Mouse (Mus musculus) lung, adult 18-20 months (tissue): ENCODE data around the gene Pid1.
A peak's percentile ranks its signal among the peaks of the same experiment; 100 is the strongest.
"Not testable (repeated sequence)": the region's sequence is repeated elsewhere in the genome, so short reads cannot be mapped to it uniquely, and the experiment has no call there.

ENCODE experiments used
- DNase-seq, 2 experiments: peaks; one replicate each; pipeline ENCODE4 v3.0.0; 2022; ENCODE audit warnings: mixed read lengths in 2 of 2

Pid1 gene

DNA sequence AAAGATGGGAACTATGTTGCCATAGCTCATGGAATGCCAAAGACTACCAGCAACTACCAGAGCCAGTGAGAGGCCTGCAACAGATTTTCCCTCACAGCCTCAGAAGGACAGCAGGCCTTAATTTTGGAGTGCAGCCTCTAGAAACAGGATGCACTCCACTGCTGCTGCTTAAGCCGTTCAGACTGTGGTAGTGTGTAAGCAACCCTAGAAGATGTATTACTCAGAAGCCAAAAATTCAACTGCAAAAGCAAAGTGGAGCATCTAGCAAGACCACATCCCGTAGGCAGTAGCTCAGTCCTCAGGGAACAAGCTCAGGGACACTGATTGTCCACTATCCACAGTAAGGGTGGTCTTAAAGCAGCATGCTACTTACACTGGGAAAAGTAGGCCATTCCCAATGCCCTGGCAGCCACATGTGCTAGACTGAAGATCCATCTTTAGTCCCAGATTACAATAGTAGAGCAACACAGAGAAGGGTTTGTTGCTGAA lies 92.2 kb downstream of the Pid1 start:
- no peak for DNase-seq

DNA sequence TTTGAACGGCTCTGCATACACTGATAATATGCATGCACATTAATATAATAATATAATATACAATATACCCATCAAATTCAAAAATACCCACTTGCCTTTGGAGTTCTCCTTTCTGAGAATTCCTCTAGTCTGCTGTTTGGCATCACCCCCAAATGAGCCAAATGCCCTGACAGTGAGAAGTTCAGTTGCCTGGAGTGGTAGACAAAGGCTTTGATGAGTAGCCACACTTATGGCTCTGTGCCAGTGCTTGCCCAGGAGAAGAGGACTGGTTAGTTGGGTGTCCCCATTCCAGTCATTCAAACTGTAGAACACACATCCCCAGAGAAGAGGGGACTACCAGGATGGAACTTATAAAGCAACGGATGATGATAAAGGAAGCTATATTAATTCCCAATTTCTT lies 106.3 kb downstream of the Pid1 start:
- no peak for DNase-seq

DNA sequence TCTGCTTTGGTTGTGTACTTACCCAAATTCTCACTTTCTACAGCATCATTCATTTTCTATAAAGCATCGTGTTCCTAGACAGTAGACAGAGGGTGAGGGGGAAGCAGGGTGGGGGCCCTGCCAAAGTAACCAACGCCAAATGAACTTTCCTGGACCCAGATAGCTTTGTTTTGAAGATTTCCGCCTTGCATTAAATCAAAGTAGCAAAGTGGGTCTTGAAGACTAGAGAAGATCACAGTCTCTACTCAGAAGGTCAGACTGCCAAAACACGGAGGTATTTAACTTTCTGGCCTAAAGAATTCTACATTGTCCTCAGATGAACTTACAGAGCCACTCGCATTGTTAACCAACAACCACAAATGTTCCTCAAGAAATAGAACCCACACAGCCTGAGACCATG lies 109.6 kb downstream of the Pid1 start:
- DNase-seq: no peak

DNA sequence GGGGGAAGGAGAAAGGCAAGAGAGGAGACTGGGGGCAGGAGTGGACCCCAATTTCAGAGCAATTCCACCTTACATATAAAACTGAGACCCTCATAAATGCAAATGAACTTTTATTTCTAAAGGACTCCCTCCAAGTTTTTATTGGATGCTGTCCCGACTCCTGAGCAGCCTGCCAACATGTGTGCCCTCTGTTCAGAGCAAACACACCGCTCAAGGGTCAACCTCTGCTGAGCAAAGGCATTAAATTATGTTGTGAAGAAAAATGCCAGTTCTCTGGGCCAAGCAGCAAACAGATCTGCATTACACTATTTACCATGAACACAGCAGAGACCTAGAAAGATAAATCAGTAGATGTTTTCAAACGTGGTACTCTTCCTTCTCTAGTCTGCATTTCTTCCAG lies 110.1 kb downstream of the Pid1 start:
- DNase-seq: no peak

DNA sequence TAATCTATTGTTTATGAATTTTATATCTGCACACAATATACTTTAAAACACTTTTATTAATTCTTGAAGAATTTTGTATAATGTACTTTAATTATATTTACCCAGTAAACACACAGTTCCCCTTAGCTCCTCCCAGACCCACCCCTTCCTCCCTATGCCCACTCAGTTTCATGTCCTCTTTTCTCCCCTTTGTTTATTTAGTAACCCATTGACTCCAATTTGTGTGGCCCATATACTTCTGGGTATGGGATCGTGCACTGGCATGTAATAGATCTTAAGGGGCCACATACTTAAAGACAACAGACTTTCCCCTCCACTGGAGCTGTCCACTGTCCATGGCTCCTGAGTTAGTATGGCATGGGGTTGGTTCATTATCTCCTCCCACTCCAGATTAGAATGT lies 112.8 kb downstream of the Pid1 start:
- no peak for DNase-seq

DNA sequence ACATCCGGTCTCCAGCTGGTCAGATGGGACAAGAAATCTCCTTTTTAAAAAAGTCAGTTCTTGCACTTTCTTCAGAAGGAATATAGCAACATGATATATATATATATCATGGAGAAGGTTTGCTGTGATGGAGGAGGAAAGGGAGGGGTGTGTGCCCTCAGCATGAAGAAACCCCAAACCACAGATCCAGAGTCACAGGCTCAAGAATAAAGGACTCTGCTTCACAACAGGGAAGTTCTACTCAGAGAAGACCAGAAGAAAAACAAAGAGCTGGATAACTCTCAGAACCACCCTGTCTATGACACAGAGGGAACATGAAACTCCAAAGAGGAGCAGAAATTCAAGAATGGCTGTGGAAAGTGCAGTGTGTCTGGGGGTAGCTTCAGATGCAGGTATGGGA lies 113.2 kb downstream of the Pid1 start:
- DNase-seq: no peak

DNA sequence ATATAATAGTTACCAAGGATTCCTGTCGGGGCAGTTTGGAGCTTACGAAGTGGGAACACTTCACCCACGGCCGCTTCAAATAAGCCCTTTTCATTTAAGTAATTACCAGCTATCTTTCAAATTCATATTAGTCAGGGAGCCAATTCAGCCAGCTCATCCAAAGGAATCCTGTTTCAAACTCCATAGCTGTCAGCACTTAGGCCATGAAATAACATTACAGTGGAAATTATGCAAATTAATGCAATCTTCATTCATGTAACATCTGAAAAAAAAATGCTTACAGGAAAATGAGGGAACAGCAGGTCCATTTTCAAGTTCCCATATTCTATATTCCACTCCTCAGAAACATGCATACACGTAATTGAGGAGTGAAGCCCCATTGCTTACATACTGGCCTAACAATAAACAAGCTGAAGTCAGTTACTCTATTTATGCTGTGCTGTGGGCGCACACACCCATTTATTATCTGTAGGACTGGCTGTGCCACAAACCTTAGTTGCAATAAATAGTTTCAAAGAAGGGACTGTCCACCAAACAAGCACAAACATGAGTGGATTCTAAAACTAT lies 114.1 kb downstream of the Pid1 start:
- DNase-seq: no peak

DNA sequence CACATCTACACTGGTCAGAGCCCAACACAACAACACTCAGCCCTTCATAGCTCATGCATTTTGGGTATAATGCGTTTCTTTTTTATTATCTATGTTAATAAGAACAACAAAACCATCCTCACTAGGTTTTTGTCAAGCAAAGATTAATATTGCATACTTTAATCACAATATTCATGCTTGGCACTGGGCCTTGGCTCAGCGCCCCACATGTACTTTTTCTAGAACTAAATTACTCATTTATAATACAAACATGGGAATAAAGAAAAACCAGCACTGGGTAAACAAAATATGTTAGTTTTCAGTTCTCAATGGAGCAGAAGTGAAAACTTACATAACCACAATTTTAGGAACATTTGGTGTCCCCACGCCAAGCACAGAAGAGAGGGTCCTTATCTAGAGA lies 116.9 kb downstream of the Pid1 start:
- no peak for DNase-seq

DNA sequence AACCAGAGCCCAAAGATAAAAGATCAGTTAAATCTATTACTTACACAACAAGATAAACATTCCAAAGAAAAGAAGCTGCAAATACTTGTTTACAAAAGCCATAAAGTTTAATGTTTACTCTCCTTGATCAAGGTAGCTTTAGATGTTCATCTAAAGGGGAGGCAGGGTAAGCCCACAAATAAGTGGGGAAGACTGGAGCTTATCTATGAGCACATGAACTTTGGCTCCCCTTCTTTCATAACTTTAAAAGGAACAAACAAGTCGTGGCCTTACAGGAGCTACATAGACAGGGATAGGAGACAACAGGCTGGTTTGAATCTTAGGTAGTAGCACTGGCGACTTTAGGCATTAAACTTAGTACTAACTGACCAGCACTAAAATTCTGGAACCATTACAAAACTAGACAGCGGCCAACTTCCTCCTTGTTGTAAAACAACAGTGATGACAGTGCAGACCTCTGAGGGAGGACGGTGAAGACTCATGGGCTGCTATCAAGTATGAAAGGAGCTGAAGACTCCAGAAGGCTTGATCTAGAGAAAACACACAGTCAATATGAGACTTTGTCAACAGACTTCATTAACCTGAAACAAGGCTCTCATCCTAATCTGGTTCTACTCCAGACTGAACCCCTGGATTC lies 122.7 kb downstream of the Pid1 start:
- DNase-seq: no peak

DNA sequence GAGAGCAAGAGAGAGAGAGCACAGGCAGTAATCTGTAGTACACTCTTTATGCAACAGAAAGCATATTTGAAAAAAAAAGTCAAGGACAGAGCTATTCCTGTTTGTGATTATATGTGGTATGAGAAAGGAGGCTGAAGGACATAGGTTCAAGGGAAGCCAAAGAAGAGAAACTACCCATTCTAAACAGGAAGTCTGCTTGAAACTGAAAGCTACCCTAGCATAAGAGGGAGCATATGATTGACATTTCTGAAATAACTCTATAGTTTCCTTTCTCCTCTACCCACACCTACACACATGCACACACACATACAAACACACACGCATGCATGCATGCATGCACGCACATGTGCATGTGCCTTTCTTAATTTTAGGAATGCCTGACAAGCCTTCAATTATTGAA lies 123.8 kb downstream of the Pid1 start:
- no peak for DNase-seq

DNA sequence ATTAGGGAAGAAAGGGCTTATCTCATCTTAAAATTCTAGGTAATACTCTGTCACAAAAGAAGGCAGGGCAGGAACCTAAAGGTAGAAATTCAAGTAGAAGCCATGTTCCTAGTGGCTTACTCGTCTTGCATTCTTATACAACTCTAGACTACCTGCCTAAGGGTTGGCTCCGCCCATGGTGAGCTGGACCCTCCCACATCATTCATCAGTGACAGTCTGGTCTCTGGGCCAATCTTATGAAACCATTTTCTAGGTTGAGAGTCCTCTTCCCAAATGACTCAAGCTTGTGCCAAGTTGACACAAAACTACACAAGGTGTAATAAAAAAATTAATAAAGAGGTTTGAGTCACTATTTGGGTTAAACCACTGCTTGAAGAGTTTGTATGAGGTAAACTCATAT lies 133.5 kb downstream of the Pid1 start:
- DNase-seq: no peak

DNA sequence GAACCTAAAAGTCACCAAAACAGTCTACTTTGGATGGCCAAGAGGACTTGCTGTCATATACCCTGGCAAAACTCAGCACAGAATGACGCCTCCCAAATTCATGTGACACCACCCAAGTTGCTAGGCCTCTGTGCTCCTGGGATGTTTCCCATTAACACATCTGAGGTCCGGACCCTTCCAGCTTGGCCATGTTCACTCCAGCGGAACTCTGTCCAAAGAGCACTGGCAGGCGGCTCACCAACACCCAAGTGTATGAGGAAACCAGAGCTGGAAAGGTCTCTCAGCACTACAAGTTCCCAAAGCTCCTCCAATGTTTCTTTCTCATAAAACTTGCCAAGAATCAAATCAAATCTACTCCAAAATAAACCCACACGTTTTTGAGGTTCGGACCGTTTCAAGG lies 138.4 kb downstream of the Pid1 start:
- peak; percentile 51 to 57 for DNase-seq

DNA sequence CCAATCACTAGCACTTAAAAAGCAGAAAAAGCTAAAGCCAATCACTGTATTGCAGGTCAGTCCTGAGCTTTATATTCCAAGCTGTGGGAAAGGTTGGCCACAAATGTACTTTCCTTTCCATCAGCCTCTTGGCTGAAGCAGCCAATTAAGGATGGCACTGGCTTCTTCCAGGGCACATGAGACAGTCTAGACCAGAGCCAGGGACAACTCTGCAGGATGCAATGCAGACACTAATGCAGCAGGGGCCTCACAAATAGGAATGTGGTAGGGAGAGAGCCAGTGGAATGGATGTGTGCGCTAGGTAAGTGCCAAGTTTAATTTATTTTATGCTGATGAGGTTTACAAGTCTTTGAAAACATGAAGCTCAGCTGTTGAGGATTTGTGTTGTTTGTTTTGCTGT lies 141.9 kb downstream of the Pid1 start:
- DNase-seq: no peak

DNA sequence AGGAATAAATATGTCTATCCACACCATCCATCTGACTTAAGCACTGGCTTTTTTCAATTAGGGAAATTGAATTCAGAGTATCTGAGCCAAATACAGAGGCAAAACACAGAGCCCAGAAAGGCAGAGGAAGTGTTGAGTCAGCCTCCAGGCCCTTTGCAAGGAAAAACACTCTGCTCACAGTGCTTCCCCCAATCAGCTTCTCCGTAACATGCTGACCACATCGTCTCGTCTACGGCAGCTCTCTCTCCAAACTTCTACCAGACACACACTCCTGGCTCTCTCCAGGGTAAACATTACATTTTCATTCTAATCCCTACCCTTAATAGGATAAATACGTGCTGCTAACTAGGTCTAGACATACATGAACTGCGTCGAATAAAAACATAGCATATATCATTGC lies 145.4 kb downstream of the Pid1 start:
- peak in 1 of 2 experiments; percentile 7 for DNase-seq

DNA sequence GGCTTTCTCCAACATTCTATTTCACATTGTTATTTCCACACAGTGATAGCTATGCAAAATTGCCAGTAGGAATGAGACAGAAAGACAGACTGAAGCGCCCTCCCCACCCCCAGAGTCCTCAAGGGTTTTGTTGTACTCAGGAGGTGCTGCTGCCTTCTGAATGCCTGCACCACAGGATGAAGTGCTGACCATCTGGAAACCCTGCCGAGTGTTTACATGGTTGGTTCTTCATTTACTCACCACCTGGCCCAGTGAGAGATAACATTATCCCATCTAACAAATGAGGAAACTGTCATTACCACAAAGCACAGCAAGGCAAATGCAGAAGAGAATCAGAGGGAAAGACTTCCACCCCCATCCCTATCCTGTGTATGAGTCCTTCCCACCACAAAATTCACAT lies 146.2 kb downstream of the Pid1 start:
- DNase-seq: no peak

DNA sequence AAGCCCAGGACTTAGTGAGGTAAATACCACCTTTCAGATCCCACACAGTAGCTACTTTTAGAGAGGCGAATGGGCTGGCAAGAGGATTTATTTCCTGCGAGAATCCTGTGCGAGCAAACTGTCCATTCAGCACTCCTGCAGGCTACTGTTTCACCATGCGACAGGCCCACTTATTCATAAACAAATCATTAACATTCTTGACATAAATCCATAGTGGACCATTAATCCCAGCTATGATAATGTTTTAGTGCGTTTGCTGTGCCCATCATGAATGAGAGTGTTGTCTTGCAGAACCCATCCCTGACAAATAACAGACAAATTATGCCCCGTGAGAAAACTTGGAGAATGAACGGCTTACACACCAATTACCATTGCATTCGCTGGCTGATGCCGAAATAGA lies 152.5 kb downstream of the Pid1 start:
- no peak for DNase-seq

DNA sequence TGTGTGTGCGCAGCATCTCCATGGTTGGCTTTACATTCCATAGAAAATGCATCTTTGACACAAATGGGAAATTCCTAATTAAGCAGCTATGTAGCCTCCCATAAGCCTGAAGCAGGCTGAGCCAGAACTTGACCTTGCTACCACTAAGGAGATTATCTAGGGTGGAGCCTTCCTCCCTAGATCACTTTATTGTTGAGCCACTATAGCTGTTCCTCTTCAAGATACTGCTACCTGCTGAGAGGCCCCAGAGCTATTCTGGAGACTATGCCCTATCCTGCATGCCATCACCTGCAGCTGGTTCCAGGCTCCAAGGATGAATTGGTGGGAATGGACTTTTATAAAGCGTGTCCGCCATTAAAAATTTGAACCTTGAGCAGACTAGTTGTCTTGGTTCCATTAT lies 158.2 kb downstream of the Pid1 start:
- DNase-seq: not testable (repeated sequence)

DNA sequence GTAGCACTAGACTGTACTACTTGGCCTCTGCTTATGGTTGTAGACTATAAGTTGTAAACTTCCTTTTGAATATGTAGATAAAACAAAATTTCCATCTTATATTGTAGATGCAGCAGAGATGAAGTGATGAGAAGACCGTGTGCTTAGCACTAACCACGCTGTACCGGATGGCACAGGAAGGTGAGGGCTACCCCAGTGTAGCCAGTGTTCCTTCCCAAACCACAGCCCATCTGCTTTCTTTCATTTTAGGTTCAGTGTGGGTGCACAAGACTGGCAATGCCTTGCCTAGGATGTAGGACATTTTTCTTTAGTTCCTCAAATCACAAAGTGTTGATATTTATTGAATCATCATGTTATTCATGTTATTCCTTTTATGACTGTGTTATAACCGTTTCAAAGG lies 160.5 kb downstream of the Pid1 start:
- DNase-seq: no peak

DNA sequence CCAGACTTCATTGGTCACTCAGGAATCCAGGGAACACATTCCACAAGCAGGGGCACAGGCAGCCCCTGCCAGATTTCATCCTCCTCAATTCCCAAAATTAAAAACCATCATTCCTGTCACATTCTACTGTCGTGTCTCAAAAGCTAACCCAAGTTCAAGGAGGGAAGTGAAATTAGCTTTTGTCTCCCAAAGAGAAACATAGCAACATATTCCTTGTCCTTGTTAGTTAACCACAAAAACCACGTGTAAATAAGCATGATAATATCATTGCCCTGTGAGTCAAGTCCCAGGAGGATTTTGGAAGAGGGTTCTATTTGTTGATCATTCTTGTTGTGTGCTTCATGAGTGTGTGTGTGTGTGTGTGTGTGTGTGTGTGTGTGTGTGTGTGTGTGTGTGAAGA lies 164.1 kb downstream of the Pid1 start:
- DNase-seq: no peak

DNA sequence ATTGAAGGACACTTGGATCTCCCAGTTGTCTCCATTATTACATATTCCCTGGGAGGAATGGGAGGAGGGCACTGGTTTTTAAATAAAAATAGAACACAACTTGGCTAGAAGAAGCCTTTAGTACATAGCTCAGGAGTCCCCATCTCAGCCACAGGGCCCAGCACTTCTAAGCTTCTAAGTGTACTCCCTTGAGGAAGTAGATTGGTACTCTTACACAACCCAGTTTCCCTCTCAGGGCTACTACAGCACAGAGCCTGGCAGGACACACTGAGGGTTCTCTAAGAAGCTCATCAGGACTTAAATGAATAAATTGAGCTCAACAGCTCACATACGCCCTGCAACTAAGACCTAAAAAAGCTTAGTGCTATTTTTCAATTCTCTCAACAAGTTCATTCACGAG lies 165.1 kb downstream of the Pid1 start:
- no peak for DNase-seq

DNA sequence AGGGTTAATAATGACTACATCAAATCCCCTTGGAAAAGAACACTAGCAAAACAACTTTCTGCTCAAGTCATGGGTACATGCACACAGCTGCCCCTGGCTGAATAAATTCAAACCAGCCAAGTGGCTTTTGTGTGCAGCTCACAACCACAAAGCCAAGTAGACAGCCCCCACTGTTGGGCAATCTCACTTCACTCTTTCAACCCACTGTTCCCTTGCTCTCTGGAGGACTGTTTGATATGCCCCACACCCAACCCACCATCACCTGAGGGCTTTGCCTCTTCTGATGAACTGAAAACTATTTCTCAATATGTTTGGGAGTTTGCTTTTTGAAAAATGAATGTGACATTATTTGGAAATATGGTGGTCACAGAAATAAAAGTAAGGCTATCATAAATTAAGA lies 171.8 kb downstream of the Pid1 start:
- DNase-seq: no peak

DNA sequence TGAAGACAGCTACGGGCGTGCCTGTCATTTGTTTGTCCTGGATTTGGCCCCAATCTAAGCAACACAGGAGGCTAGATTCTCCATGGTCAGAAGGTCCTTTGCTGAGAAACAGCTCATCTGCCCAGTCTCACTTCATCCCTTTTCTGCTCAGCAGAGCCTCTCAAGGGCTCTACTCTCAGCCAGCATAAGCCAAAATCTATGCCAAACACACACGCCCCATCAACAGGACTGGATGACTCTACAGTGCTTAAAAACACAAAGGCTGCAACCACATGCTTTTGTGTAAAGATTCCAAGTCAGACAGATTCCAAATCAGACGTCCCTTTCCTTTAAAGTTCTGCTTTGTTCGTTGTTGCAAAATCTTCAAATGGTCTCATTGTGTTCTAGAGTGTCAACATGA lies 174.5 kb downstream of the Pid1 start:
- DNase-seq: peak in 1 of 2 experiments; percentile 1

DNA sequence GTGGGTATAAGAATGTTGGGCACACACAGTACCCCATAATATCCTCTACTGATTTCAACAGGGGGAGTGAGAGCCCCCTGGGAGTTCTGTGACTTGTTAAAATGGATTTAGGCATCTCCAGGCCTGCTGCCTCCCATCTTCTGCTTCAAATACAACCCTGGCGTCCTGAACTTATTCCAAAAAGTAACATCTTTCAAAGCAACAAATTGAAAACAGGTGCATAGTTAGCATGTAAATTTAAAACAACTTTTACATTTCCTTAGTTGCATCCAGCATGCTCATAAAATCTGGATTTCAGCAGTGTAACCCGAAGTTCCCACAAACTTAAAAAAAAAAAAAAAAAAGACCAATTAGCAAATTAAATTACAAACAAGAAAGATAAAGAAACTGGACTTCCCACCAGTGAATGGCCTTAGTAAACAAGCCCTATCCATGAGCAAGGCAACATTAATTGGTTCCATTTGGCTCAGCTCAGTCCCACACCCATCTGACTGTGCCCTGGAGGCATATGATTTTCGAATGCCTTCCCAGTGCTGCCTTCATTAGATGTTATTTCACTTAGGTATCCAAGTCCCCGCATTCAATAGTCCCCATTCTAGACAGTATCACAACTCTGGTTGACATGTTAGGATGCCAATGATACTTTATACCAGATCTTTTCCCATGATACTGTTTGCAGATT lies 177.1 kb downstream of the Pid1 start:
- DNase-seq: no peak

DNA sequence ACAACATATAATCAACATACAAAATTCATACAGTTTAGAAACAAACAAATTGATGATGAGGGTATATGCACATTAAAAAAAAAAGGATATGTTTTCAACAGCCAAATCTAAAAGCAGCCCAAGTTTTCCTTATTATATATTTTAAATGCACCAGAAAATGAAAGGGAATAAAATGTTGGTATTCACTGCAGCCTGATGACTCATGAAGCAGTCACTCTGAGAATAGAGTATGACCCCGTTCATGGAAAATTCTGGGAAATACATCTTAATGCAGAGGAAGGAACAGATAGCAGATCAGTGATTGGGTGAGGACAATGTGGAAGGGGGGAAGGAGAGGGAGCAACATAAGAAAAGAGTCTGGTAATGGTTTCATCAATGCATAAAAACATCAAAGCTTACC lies 186.3 kb downstream of the Pid1 start:
- no peak for DNase-seq

DNA sequence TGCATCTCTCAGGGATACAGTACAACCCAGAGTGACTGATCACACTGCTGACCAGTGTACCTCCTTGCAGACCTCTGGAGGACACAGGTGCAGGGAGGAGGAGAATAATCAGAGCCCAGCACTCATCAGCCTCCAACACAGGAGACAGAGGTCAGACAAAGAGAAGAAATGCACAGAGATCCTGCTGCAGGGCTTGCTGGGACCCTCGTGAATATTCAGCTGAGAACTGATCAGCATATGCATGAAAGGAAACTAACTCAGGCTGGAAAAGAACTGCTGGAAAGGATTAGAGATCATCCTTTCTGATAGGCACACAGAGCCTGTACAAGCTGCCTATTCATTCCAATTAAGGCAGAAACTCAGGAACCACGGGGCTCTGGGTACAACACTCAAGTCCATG lies 186.9 kb downstream of the Pid1 start:
- no peak for DNase-seq
